Mouse (Mus musculus) thymus, adult 2 months (tissue): Measurements from ENCODE around the gene Sf3b4.

ENCODE experiments used
- CTCF ChIP-seq: fragments of 200-500 bp; IDR thresholded peaks from 2 replicates; pipeline ENCODE4 v1.5.1; 2012; ENCODE audit warnings: mild to moderate bottlenecking, control low read depth, low read length, moderate library complexity, borderline replicate concordance; ENCODE audit not compliant: control insufficient read depth, poor library complexity, insufficient read depth; ENCODE audit errors: extremely low read depth
- POLR2A ChIP-seq: fragments of 200-500 bp; IDR thresholded peaks from 2 replicates; pipeline ENCODE4 v1.6.1; 2012; ENCODE audit warnings: mild to moderate bottlenecking, low read length, control low read depth, moderate library complexity; ENCODE audit not compliant: control insufficient read depth, poor library complexity, insufficient read depth; ENCODE audit errors: extremely low read depth

DNA sequence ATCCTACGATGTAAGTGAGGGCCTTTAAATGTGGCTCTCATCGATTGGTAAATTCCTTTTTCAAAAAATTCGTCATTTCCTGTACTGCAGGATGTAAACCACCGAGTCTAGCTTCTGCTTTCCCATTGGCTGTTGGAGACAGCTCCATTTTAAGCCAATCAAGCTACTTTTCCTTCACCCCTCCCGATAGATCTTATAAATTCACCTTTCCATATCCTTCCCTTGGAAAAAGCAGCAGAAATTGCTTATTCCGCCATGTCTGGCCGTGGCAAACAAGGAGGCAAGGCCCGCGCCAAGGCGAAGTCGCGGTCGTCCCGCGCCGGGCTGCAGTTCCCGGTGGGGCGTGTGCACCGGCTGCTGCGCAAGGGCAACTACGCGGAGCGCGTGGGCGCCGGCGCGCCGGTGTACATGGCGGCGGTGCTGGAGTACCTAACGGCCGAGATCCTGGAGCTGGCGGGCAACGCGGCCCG is 47.6 kb downstream of the Sf3b4 start, which contains the start of the genes Bola1 and Hist2h2ab:
- TF ChIP-seq POLR2A, result peak; percentile 86
- TF ChIP-seq CTCF, result peak; percentile 42; the same call in 1 of the 2 replicates
